Mouse (Mus musculus): ENCODE data around the gene Ing2. TPM values are rescaled to one million over a fixed set of nuclear protein-coding genes. Genes with fewer than 3 reads are reported as not detected.

Gene Ing2
- polyA plus RNA-seq (2012; rRNA removed), result 15.4 and 20.4 TPM in 2 replicates

DNA sequence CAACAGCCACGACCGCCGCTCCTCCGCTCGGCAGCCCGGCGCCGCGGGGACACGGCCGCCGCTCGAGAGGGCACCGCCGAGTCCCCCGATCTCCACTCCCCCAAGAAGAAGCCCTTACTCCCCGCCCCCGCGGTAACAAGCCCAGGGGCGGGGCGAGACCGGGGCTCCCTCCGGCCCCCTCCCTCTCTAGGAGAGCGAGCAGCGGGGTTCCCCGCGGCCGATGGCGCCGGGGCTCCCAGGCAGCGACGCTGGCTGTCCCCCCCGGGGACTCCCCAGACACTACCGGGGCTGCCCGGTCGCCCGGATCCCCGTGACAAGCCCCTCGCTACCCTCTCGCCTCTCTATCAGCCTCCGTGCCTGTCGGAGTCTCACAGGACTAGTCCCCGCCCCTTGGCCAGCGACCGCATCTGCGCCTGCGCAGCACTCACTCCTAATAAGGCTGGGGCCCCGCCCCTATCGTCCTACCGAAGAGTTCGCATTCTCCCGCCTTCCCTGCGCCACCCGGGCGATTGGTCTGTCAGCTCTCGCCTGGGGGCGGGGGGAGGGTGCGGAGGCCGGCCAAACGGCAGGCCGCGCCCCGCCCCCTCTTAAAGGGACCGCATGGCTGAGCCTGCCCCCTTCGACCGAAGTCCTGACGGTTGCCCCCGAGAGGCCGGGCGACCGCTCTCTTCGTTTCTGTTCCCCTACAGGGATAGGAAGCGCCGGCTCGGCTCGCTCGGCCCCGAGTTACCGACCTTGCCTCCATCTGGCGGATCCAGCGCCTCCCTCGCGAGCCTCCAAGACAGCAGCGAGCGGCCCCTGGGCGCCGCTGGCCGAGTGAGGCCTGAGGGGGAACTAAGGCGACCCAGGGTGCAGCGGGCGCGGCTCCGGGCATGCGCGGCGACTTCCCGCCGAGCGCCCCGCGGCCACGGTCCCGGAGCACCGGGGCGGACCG is at the start of gene Ing2:
Gene Ing2 (minus strand): TSS at position 780 of the 934 bp plus-strand sequence.
- Histone ChIP-seq H3K4me1 (ENCODE audit: control insufficient read depth, insufficient read depth, low read length) (no peaks in the 10 kb centered on the region), H3K4me3 (replicated peaks; ENCODE audit: insufficient read depth, low read depth, low read length) (peak within 1 kb of the TSS; percentile 98), H3K27ac (ENCODE audit: insufficient read depth, low read length) (peak within 1 kb of the TSS; percentile 79), H3K27me3 (ENCODE audit: control insufficient read depth, insufficient read depth, low read length) (no peaks in the 10 kb centered on the region)
- peak; percentile 100 for DNase-seq
- WGBS, result under 1% methylated on average over 104 of the region's 106 CpGs
- TF ChIP-seq POLR2A (IDR thresholded peaks at IDR 0.05; ENCODE audit: borderline replicate concordance, insufficient read depth, low read length) (peak; percentile 66; the same call in 1 of the 2 replicates), CTCF (IDR thresholded peaks at IDR 0.05; ENCODE audit: borderline replicate concordance, insufficient read depth, low read depth, low read length) (no peak)

DNA sequence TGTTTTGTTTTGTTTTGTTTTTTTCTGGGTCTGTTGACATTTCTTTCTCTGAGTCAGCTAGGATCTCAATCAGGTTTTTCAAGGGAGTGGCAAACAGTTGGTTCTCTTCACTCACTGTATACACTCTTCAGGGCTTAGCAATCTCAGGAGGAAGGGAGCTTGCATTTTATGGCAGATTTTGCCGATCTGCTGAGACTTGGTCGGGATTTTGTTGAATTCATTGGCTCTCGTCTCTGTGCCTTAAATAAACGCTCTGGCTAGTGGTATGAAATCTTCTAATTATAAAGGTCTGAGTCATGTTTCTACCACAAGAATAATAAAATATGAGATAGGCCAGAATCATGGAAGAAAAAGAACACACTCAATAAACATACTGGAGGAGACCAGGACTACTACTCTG is 46.3 kb upstream of the Ing2 start:
- H3K4me3 ChIP-seq (replicated peaks; ENCODE audit: insufficient read depth, low read depth, low read length), result no peak overlapping the region
- H3K27ac ChIP-seq (ENCODE audit: insufficient read depth, low read length), result no peak overlapping the region
- no peaks in the 10 kb centered on the region; the same call in 1 of the 2 replicates for H3K4me1 ChIP-seq (ENCODE audit: control insufficient read depth, insufficient read depth, low read length)
- no peak for DNase-seq
- 79% methylated on average over 4 of the region's 4 CpGs for WGBS
- no peaks in the 10 kb centered on the region for H3K27me3 ChIP-seq (ENCODE audit: control insufficient read depth, insufficient read depth, low read length)
- no peak for TF ChIP-seq CTCF (IDR thresholded peaks at IDR 0.05; ENCODE audit: borderline replicate concordance, insufficient read depth, low read depth, low read length)
- TF ChIP-seq POLR2A (IDR thresholded peaks at IDR 0.05; ENCODE audit: borderline replicate concordance, insufficient read depth, low read length), result no peak

DNA sequence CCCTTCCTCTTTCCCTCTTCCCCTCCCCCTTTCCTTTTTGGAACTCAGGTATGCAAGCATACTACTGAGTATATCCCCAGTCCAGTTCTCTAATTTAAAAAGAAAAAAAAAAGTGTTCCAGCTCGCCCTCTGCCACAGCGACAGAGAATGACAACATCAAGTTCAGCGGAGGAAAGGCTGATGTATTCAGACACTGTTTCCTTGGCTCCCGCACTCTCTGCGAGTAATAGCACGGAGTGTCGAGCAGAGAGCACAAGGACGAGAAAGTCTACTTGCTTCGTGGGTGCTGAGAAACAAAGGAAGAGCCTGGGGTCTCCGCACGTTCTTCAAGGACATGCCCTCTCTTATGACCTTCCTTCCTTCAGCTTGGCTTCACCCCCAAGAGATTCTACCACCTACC is 43.3 kb upstream of the Ing2 start:
- Histone ChIP-seq H3K4me1 (ENCODE audit: control insufficient read depth, insufficient read depth, low read length) (no peaks in the 10 kb centered on the region; the same call in 1 of the 2 replicates), H3K27me3 (ENCODE audit: control insufficient read depth, insufficient read depth, low read length) (no peaks in the 10 kb centered on the region), H3K4me3 (replicated peaks; ENCODE audit: insufficient read depth, low read depth, low read length) (no peak overlapping the region), H3K27ac (ENCODE audit: insufficient read depth, low read length) (no peak overlapping the region)
- no peak for TF ChIP-seq POLR2A (IDR thresholded peaks at IDR 0.05; ENCODE audit: borderline replicate concordance, insufficient read depth, low read length)
- TF ChIP-seq CTCF (IDR thresholded peaks at IDR 0.05; ENCODE audit: borderline replicate concordance, insufficient read depth, low read depth, low read length), result no peak
- 17% methylated on average over 11 of the region's 11 CpGs for WGBS
- DNase-seq, result no peak

DNA sequence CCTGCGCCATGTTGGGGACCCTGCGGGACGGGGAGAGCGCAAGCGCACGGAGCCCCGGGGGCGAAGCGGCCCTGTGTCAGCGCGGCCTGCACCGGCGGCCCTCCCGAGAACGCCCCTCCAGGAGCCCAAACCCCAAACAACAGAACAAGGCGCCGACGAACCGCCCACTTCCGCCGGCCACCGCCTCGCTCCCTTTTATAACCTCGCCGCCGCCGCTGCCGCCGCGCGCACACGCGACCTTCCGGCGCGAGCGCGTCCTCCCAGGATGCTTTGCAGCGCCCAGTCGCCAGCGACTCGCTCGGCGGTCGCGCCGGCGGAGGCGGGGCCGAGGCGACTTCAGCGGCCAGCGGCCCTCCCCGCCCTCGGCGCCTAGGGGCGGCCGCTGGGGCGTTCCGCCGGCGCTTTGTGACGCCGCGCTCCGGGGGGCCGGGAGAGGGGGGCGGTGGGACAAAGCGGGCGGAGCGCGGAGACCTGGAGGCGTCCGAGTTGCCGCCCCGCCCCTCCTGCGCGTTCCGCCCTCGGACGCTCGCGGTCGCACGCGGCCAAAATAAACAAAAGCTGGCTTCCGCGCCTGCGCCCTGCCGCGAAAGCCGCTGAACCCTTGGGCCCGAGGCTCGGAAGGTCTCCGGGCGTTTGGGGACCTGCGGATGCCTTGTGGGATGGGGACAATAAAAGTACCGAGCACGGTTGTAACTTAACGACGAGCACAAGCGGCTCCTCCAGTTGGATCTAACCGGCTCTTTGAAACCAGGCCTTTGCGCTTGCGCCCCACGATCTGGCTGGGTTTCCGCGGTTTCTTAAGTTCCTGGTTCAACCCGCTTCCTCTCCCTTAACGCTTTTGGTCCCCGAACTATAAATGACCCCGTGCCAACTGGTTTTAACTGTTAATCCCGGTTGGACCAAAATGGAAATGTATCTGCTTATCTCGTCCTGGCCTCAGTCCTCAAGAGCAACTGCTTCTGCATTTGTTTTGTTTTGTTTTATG is 38.7 kb upstream of the Ing2 start, which contains the start of gene Cdkn2aip:
Gene Cdkn2aip (minus strand): TSS at position 172 of the 985 bp plus-strand sequence.
- no peaks in the 10 kb centered on the region for H3K27me3 ChIP-seq (ENCODE audit: control insufficient read depth, insufficient read depth, low read length)
- no peaks in the 10 kb centered on the region; the same call in none of the 2 replicates for H3K4me1 ChIP-seq (ENCODE audit: control insufficient read depth, insufficient read depth, low read length)
- DNase-seq, result peak; percentile 94
- WGBS, result under 1% methylated on average over 103 of the region's 114 CpGs
- TF ChIP-seq POLR2A (IDR thresholded peaks at IDR 0.05; ENCODE audit: borderline replicate concordance, insufficient read depth, low read length), result peak; percentile 66
- TF ChIP-seq CTCF (IDR thresholded peaks at IDR 0.05; ENCODE audit: borderline replicate concordance, insufficient read depth, low read depth, low read length), result no peak
- H3K4me3 ChIP-seq (replicated peaks; ENCODE audit: insufficient read depth, low read depth, low read length), result peak within 1 kb of the TSS; percentile 63
- peak within 1 kb of the TSS; percentile 71 for H3K27ac ChIP-seq (ENCODE audit: insufficient read depth, low read length)

DNA sequence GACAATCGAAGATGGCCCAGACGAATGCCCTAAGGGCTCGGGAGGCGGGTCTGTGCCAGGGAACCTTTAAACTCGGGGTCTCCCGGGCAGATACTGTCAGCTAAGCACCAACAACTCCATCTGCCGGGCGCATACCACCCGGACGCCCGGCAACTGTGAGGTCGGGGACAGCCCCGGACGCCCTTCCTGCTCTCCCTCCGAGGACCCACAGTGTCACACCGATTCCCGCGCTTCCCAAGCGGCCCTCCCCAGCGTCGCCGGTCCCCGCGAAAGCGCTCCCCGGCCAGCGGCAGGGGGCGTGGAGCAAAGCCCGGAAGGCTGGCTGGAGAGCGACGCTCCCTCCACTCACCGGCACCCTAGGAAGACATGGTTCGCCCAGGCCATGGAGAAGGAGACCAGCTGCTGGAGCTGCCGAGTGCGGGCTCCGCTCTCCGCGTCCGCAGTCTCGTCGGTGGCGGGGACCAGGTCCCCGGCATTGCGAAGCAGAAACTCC is 37.9 kb upstream of the Ing2 start:
- no peaks in the 10 kb centered on the region; the same call in 1 of the 2 replicates for H3K4me1 ChIP-seq (ENCODE audit: control insufficient read depth, insufficient read depth, low read length)
- H3K4me3 ChIP-seq (replicated peaks; ENCODE audit: insufficient read depth, low read depth, low read length), result peak overlapping the region; percentile 63
- 0% methylated on average over 43 of the region's 44 CpGs for WGBS
- DNase-seq, result no peak
- H3K27me3 ChIP-seq (ENCODE audit: control insufficient read depth, insufficient read depth, low read length), result no peaks in the 10 kb centered on the region
- TF ChIP-seq POLR2A (IDR thresholded peaks at IDR 0.05; ENCODE audit: borderline replicate concordance, insufficient read depth, low read length) (no peak), CTCF (IDR thresholded peaks at IDR 0.05; ENCODE audit: borderline replicate concordance, insufficient read depth, low read depth, low read length) (no peak)
- peak overlapping the region; percentile 71 for H3K27ac ChIP-seq (ENCODE audit: insufficient read depth, low read length)

DNA sequence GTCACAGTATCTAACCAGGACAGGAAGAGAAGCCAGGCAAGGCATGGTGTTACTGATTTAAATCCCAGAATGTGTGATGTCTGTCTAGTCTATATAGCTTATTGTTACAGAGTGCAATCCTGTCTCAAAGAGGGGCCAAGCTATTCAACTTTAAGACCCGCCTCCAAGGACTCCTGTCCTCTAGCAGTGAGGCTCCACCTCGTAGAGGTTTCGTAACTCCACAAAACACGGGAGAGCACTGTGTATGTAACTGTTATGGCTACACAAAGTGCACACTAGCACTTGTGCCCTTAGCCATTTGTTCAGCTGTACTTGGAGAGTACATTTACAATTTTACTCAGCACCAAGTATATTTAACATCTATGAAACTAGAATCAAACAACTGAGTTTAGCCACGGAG is 32.8 kb upstream of the Ing2 start:
- DNase-seq, result no peak
- Histone ChIP-seq H3K4me3 (replicated peaks; ENCODE audit: insufficient read depth, low read depth, low read length) (no peak overlapping the region), H3K4me1 (ENCODE audit: control insufficient read depth, insufficient read depth, low read length) (no peaks in the 10 kb centered on the region; the same call in 1 of the 2 replicates), H3K27ac (ENCODE audit: insufficient read depth, low read length) (no peak overlapping the region), H3K27me3 (ENCODE audit: control insufficient read depth, insufficient read depth, low read length) (no peaks in the 10 kb centered on the region)
- TF ChIP-seq POLR2A (IDR thresholded peaks at IDR 0.05; ENCODE audit: borderline replicate concordance, insufficient read depth, low read length), result no peak
- no peak for TF ChIP-seq CTCF (IDR thresholded peaks at IDR 0.05; ENCODE audit: borderline replicate concordance, insufficient read depth, low read depth, low read length)
- 86% methylated on average over 5 of the region's 5 CpGs for WGBS

DNA sequence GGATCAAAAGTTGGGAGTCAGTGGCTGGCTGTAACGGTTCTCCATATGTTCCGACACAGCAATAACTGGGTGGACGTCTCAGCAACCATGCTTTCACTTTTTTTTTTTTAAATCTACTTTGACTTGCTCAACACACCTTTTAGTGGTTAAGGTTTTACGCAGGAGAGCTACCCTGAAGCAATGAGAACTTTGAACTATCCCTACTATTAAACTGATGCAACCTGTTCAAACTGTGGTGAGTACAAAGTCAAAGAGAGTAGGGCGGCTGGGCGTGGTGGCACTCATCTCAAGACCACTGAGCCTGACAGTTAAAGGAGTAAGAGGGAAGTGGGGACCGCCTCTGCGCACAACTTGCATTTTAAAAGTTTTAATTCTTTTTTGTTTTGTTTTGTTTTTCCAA is 31.4 kb upstream of the Ing2 start:
- TF ChIP-seq CTCF (IDR thresholded peaks at IDR 0.05; ENCODE audit: borderline replicate concordance, insufficient read depth, low read depth, low read length) (no peak), POLR2A (IDR thresholded peaks at IDR 0.05; ENCODE audit: borderline replicate concordance, insufficient read depth, low read length) (no peak)
- Histone ChIP-seq H3K27ac (ENCODE audit: insufficient read depth, low read length) (no peak overlapping the region), H3K4me3 (replicated peaks; ENCODE audit: insufficient read depth, low read depth, low read length) (no peak overlapping the region), H3K4me1 (ENCODE audit: control insufficient read depth, insufficient read depth, low read length) (no peaks in the 10 kb centered on the region), H3K27me3 (ENCODE audit: control insufficient read depth, insufficient read depth, low read length) (no peaks in the 10 kb centered on the region)
- 89% methylated on average over 8 of the region's 8 CpGs for WGBS
- DNase-seq, result no peak
